Mouse (Mus musculus) bone marrow macrophage, adult 2 months (primary cell): ENCODE data around the gene Tekt5. TPM values are rescaled to one million over a fixed set of nuclear protein-coding genes. Genes with fewer than 3 reads are reported as not detected.

Experiments used
- H3K27ac ChIP-seq: 2 replicates; pipeline ENCODE4 v1.5.1; 2012; ENCODE audit warnings: low read depth, low read length; ENCODE audit not compliant: insufficient read depth
- H3K4me1 ChIP-seq: 2 replicates; pipeline ENCODE4 v1.6.1; 2012; ENCODE audit warnings: low read length; ENCODE audit not compliant: control insufficient read depth, insufficient read depth
- H3K4me3 ChIP-seq: 2 replicates; pipeline ENCODE4 v1.5.1; 2012; ENCODE audit warnings: mild to moderate bottlenecking, low read length, moderate library complexity; ENCODE audit not compliant: insufficient read depth
- CTCF ChIP-seq: IDR thresholded peaks from 2 replicates; pipeline ENCODE4 v1.5.1; 2012; ENCODE audit warnings: low read depth, mild to moderate bottlenecking, low read length, moderate library complexity
- POLR2A ChIP-seq: IDR thresholded peaks from 2 replicates; pipeline ENCODE4 v1.6.1; 2012; ENCODE audit warnings: mild to moderate bottlenecking, low read depth, low read length, borderline replicate concordance
- polyA plus RNA-seq: library from polyadenylated mRNA; stranded (reverse); fragments of >200 nt; gene quantifications from 2 replicates; pipeline ENCODE4 v1.2.4, GENCODE M21; 2012; ENCODE audit not compliant: missing spikeins, insufficient read depth, insufficient read length

Tekt5 gene
- polyA plus RNA-seq, 1 experiment = not detected

DNA sequence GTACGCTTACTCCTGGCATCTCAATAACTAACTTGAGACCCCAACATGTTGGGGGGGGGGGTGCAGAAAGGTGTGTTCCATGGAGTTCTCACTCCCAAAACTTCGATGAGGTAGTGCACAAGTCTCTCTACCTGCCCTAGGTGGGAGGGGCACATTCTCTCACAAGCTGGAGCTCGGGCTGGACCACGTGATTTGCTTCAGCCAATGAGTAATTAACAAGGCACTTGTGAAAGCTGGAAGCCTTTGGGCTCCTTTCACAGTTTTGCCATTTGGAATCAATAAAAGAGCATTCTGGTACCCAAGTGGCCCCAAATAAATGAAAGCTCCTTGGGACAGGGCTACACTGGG is 78.1 kb downstream of the Tekt5 start:
- no peak for TF ChIP-seq POLR2A
- TF ChIP-seq CTCF = no peak
- Histone ChIP-seq H3K4me1 (peaks cover 15% of the 10 kb centered on the region), H3K4me3 (no peak overlapping the region), H3K27ac (no peak overlapping the region)

DNA sequence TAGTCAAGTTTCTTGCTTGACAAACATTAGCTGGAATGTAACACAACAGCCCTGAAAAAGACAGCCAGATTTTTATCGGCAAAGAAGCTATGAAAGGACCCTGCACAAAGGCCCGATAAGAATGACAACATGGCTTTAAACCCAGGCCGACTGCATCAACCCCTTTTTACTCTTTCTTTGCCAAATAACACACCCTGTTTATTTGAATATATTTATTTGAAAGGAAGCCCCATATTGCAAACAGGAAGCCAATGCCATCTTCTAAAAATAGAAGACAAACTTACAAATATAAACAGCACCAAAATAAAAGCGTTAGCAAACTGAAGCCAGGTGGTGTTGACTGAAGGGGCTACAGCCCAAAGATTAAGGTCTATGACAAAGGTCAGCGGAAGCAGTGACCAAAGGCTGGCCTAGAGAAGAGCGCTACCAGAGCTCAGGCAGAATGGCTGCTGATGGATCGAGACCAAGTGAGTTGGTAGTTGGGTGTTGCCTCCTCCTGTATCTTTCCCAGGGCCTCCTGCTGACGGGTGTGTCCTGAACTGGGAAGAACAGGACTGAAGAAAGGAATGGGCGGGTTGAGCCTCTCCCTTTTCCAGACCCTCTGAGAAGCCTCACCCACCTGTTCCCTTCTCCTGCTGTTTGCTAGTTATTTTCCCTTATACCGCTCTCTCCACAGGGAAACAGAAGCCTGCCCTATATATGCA is 78.6 kb downstream of the Tekt5 start:
- Histone ChIP-seq H3K27ac (no peak overlapping the region), H3K4me1 (peaks cover 15% of the 10 kb centered on the region), H3K4me3 (no peak overlapping the region)
- TF ChIP-seq CTCF (no peak), POLR2A (no peak)

DNA sequence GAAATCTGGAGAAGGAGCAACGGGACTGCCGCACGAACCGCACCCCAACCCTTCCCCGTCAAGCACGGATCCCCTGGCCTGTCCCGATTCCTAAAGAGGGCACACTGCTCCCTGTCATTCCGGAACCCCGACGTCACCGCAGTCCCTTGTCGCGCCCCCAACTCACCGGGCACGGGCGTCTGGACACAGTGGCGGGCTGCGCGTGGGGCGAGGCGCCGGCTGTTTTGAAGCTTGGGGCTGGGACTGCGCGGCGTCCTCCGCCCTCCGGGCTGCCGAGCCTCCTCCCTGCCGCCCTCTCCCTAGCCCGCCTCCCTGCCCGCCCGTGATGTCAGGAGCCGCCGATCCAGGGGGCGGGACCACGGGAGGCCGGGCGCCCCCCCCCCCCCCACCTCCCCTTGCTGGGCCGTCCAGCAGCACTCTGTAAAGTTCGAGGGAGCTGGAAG is 81.6 kb downstream of the Tekt5 start, which contains the start of gene Emp2:
Gene Emp2, minus strand, starts transcription at position 323 of the 443 bp plus-strand sequence.
- H3K4me1 ChIP-seq = peaks cover 3% of the 10 kb centered on the region
- no peak within 1 kb of the TSS for H3K27ac ChIP-seq
- H3K4me3 ChIP-seq = peak within 1 kb of the TSS; percentile 61
- no peak for TF ChIP-seq CTCF
- no peak for TF ChIP-seq POLR2A

DNA sequence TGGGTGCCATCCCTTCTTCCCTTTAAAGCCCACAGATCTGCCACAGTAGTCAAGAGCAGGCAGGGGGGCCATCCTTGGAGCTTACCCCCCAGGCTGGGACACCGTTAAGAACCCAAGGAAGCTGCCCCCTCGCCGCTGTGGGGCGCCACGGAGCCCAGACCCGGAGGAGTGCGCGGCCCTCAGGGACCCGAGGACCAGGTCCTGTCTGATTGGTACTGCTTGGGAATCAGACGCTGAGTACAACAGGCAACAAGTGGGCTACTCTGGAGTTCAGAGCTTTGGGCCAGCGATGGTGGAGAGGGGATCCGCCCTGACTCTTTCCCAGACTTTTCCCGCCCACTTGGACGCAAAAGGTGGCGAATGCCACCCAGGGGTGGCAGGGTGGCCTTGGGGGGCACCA is 82.1 kb downstream of the Tekt5 start:
- no peaks in the 10 kb centered on the region for H3K4me1 ChIP-seq
- peak overlapping the region; percentile 61 for H3K4me3 ChIP-seq
- no peak overlapping the region for H3K27ac ChIP-seq
- TF ChIP-seq CTCF = 0 out of 2 replicates have a peak, but pooled peaks have one; percentile 5
- TF ChIP-seq POLR2A = no peak

DNA sequence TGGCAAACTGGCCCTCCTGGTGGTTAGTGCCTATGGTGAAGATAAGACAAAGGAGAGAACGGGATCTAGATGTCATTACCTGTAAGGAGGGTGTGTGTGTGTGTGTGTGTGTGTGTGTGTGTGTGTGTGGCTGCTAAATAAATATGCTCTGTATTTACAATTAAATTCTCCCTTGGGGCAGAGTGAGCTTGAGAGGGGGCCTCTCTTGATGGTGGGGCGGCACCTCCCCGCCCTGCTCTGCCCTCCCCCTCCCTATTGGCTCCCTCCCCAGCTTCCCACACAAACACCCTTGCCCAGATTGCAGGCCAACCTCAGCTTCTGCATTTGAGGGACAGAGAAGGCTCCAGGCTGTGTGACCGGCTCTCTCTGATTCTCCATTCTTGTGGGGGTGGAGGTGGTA is 83.3 kb downstream of the Tekt5 start:
- Histone ChIP-seq H3K27ac (no peak overlapping the region), H3K4me1 (no peaks in the 10 kb centered on the region), H3K4me3 (no peak overlapping the region)
- no peak for TF ChIP-seq CTCF
- no peak for TF ChIP-seq POLR2A

DNA sequence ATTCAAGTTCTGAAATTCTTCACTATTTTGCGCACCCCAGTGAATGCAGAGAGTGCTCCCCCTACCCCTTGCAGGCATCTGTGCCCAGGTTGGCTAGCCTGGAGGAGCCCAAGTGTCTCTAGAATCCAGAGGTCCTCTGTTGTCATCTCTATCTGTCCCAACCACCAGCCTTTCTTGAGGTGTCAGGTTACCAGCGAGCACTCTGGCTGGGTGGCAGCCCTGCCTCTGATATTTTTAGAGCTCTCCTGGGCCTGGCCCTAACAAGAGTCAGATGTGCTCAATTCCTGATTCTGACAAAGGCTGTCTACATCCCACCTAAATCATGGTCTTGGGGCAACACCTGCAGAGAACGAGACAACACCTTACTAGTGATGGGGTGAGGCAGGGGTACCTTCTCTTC is 84.2 kb downstream of the Tekt5 start:
- no peak for TF ChIP-seq POLR2A
- no peak for TF ChIP-seq CTCF
- no peak overlapping the region for H3K4me3 ChIP-seq
- no peaks in the 10 kb centered on the region for H3K4me1 ChIP-seq
- no peak overlapping the region for H3K27ac ChIP-seq

DNA sequence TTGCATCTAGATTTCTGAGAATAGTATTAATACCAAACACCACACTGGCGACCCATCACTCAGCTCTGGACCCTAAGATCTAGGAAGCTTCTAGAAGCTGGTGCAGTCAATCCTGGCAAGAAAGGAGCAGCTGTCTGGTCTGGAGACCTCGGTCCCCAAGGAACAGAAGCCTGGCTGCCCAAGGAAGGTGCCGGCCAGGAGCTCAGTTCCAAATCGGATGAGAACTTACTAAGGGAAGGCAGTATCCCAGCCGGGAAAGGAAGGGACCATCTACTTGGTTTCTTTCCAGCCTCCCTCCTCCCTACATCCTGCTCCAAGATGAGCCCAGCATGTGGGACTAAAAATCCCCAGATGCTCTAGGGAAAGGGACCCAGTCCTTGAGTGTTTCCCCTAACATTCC is 84.8 kb downstream of the Tekt5 start:
- Histone ChIP-seq H3K4me1 (no peaks in the 10 kb centered on the region), H3K4me3 (no peak overlapping the region), H3K27ac (no peak overlapping the region)
- TF ChIP-seq POLR2A (no peak), CTCF (no peak)

Other genes with a start within 250 kb of the Tekt5 start
- gene Rpl39l, start 225.3 kb downstream of the Tekt5 start, polyA plus RNA-seq = 2.7 and 2.9 TPM in 2 replicates
- gene Atf7ip2, start 202.8 kb downstream of the Tekt5 start, polyA plus RNA-seq = 0.79 TPM in 1 of 2 replicates, not detected in the other
- 8.0 and 9.1 TPM in 2 replicates for gene Emp2, start 81.5 kb downstream of the Tekt5 start, polyA plus RNA-seq
- gene Nubp1, start 16.5 kb upstream of the Tekt5 start, polyA plus RNA-seq = 21.4 and 27.9 TPM in 2 replicates
- gene Tvp23a, start 51.9 kb upstream of the Tekt5 start, polyA plus RNA-seq = not detected in 2 replicates
- gene Ciita, start 84.6 kb upstream of the Tekt5 start, polyA plus RNA-seq = 59.0 and 67.4 TPM in 2 replicates
- 16.1 and 18.1 TPM in 2 replicates for gene Dexi, start 147.6 kb upstream of the Tekt5 start, polyA plus RNA-seq
- gene Clec16a, start 149.8 kb upstream of the Tekt5 start, polyA plus RNA-seq = 15.3 and 15.8 TPM in 2 replicates